Mouse (Mus musculus) CD4-positive naive resting alpha-beta T cell, adult 76 days (primary cell): ENCODE data around the gene Zfp786. TPM values are rescaled to one million over a fixed set of nuclear protein-coding genes. Genes with fewer than 3 reads are reported as not detected.

Experiments
- total RNA-seq: library from RNA; stranded (reverse); gene quantifications from one replicate; pipeline ENCODE4 v1.2.4, GENCODE M21; 2023

Zfp786 gene
- total RNA-seq: not detected

GRCm38 (mm10) chr6:47830104-47831078, at the start of gene Zfp786:
Gene Zfp786 (minus strand): TSS chr6:47830867.

GRCm38 (mm10) chr6:47877058-47877457, 46.4 kb upstream of the Zfp786 start, which contains the start of gene Zfp282:
Gene Zfp282 (plus strand): TSS chr6:47877204.

GRCm38 (mm10) chr6:47835482-47835983, 4.9 kb upstream of the Zfp786 start, which contains the start of gene Zfp398:
Gene Zfp398 (plus strand): TSS chr6:47835661.

GRCm38 (mm10) chr6:47813257-47813878, 17.3 kb downstream of the Zfp786 start, which contains the start of gene Pdia4:
Gene Pdia4 (minus strand): TSS chr6:47813430.

Other genes starting within 250 kb of the Zfp786 start
- 21.5 TPM for gene Ezh2, start 235.5 kb downstream of the Zfp786 start, total RNA-seq
- gene Pdia4, start 17.4 kb downstream of the Zfp786 start, total RNA-seq: 70.1 TPM
- 37.3 TPM for gene Zfp398, start 4.8 kb upstream of the Zfp786 start, total RNA-seq
- 10.9 TPM for gene Zfp282, start 46.3 kb upstream of the Zfp786 start, total RNA-seq
- 72.5 TPM for gene Zfp212, start 89.6 kb upstream of the Zfp786 start, total RNA-seq
- 28.5 TPM for gene Zfp956, start 122.5 kb upstream of the Zfp786 start, total RNA-seq
- gene Zfp777, start 218.0 kb upstream of the Zfp786 start, total RNA-seq: 49.1 TPM